Mouse (Mus musculus) limb, embryonic 12.5 days (tissue): Measurements from ENCODE around the gene Gm37240. TPM values are rescaled to one million over a fixed set of nuclear protein-coding genes. Genes with fewer than 3 reads are reported as not detected.

Source experiments
- ATAC-seq: fragments of 200-750 bp; cut with Nextera tagmentation; 2 replicates; pipeline ENCODE4 v1.8.0; 2017; ENCODE audit warnings: low read depth, moderate TSS enrichment; ENCODE audit not compliant: insufficient number of reproducible peaks, insufficient read depth, low FRiP score, low TSS enrichment
- H3K27ac ChIP-seq: fragments of 300-500 bp; sonication (generic); 2 replicates; pipeline ENCODE4 v1.5.1; 2016; ENCODE audit warnings: mild to moderate bottlenecking, moderate library complexity
- H3K27me3 ChIP-seq: fragments of 300-500 bp; sonication (generic); 2 replicates; pipeline ENCODE4 v1.6.1; 2016; ENCODE audit warnings: mild to moderate bottlenecking, moderate library complexity
- H3K36me3 ChIP-seq: fragments of 300-500 bp; sonication (generic); 2 replicates; pipeline ENCODE4 v1.6.1; 2016; ENCODE audit warnings: mild to moderate bottlenecking, moderate library complexity
- H3K4me1 ChIP-seq: fragments of 300-500 bp; sonication (generic); replicated peaks from 2 replicates; pipeline ENCODE4 v1.6.1; 2016
- H3K4me2 ChIP-seq: fragments of 300-500 bp; sonication (generic); 2 replicates; pipeline ENCODE4 v1.6.1; 2016; ENCODE audit warnings: mild to moderate bottlenecking, moderate library complexity
- H3K4me3 ChIP-seq: fragments of 300-500 bp; sonication (generic); replicated peaks from 2 replicates; pipeline ENCODE4 v1.5.1; 2016; ENCODE audit warnings: mild to moderate bottlenecking
- H3K9ac ChIP-seq: fragments of 300-500 bp; sonication (generic); replicated peaks from 2 replicates; pipeline ENCODE4 v1.6.1; 2016; ENCODE audit warnings: mild to moderate bottlenecking, moderate library complexity
- H3K9me3 ChIP-seq: fragments of 300-500 bp; sonication (generic); 2 replicates; pipeline ENCODE4 v1.6.1; 2016; ENCODE audit warnings: mild to moderate bottlenecking, moderate library complexity
- WGBS: fragments of 180-500 bp; shearing (Covaris S2); methylation state at CpG from one replicate; pipeline ENCODE4 v1.1.7; 2016; 5-methylcytosine and 5-hydroxymethylcytosine counted together
- microRNA counts: library from miRNA; unstranded; fragments of <30 nt; microRNA quantifications from one replicate; lab custom pipeline; 2017
- microRNA-seq: library from miRNA; unstranded; fragments of <30 nt; microRNA quantifications from one replicate; pipeline ENCODE4, GENCODE M21; 2017
- polyA plus RNA-seq: library from polyadenylated mRNA; unstranded; fragments of >200 nt; fragmentation: Nextera tagmentation; extraction: Ambion mirVana; gene quantifications from 2 replicates; pipeline ENCODE4 v1.2.1, GENCODE M21; 2016

Gene Gm37240
- polyA plus RNA-seq, 1 experiment from 2014 or later, result 3.4 TPM

- WGBS, result 18% methylated on average over 3 of the region's 3 CpGs
Observed at GRCm38 (mm10) chr3:84460499-84460898, 1426.8 kb downstream of the Gm37240 start.

GRCm38 (mm10) chr3:84455733-84456417 is 1431.4 kb downstream of the Gm37240 start:
- no peak for ATAC-seq
- Histone ChIP-seq H3K4me3 (no peak overlapping the region), H3K36me3 (no peaks in the 10 kb centered on the region), H3K27ac (no peak overlapping the region), H3K27me3 (no peaks in the 10 kb centered on the region), H3K4me2 (no peak overlapping the region), H3K9ac (no peak overlapping the region), H3K4me1 (peaks cover 18% of the 10 kb centered on the region), H3K9me3 (no peaks in the 10 kb centered on the region)
- 77% methylated on average over 12 of the region's 12 CpGs for WGBS

More at GRCm38 (mm10) chr3:84460499-84460898, 1426.8 kb downstream of the Gm37240 start:
- no peak overlapping the region for H3K4me3 ChIP-seq
- H3K9me3 ChIP-seq, result no peaks in the 10 kb centered on the region
- H3K27me3 ChIP-seq, result no peaks in the 10 kb centered on the region
- no peak overlapping the region for H3K27ac ChIP-seq
- no peak overlapping the region; the same call in 1 of the 2 replicates for H3K4me2 ChIP-seq
- H3K9ac ChIP-seq, result no peak overlapping the region
- H3K4me1 ChIP-seq, result peaks cover 31% of the 10 kb centered on the region
- no peaks in the 10 kb centered on the region for H3K36me3 ChIP-seq
- no peak for ATAC-seq

- H3K4me1 ChIP-seq, result peaks cover 12% of the 10 kb centered on the region
- no peak overlapping the region for H3K27ac ChIP-seq
- WGBS, result 76% methylated on average over 3 of the region's 3 CpGs
- ATAC-seq, result no peak
- no peaks in the 10 kb centered on the region for H3K27me3 ChIP-seq
- H3K36me3 ChIP-seq, result no peaks in the 10 kb centered on the region
- no peaks in the 10 kb centered on the region for H3K9me3 ChIP-seq
- no peak overlapping the region for H3K9ac ChIP-seq
- no peak overlapping the region for H3K4me3 ChIP-seq
- no peak overlapping the region for H3K4me2 ChIP-seq
Observed at GRCm38 (mm10) chr3:84450651-84451050, 1436.7 kb downstream of the Gm37240 start.

GRCm38 (mm10) chr3:84449015-84449414 is 1438.3 kb downstream of the Gm37240 start:
- Histone ChIP-seq H3K27ac (no peak overlapping the region), H3K9ac (no peak overlapping the region)
- ATAC-seq, result no peak

GRCm38 (mm10) chr3:84447803-84448202 is 1439.5 kb downstream of the Gm37240 start:
- H3K4me3 ChIP-seq, result no peak overlapping the region
- no peak for ATAC-seq
- H3K9ac ChIP-seq, result no peak overlapping the region
- H3K9me3 ChIP-seq, result no peaks in the 10 kb centered on the region
- peaks cover 7% of the 10 kb centered on the region; the same call in 1 of the 2 replicates for H3K36me3 ChIP-seq
- H3K4me1 ChIP-seq, result peaks cover 14% of the 10 kb centered on the region
- no peak overlapping the region for H3K27ac ChIP-seq
- H3K4me2 ChIP-seq, result no peak overlapping the region
- no peaks in the 10 kb centered on the region; the same call in 1 of the 2 replicates for H3K27me3 ChIP-seq
- WGBS, result 74% methylated on average over 5 of the region's 5 CpGs

More at GRCm38 (mm10) chr3:84449015-84449414, 1438.3 kb downstream of the Gm37240 start:
- WGBS, result 78% methylated on average over 9 of the region's 9 CpGs
- Histone ChIP-seq H3K4me3 (no peak overlapping the region), H3K4me2 (no peak overlapping the region), H3K9me3 (no peaks in the 10 kb centered on the region), H3K27me3 (no peaks in the 10 kb centered on the region; the same call in 1 of the 2 replicates), H3K36me3 (peaks cover 7% of the 10 kb centered on the region; the same call in 1 of the 2 replicates), H3K4me1 (peaks cover 12% of the 10 kb centered on the region)

MicroRNA genes within 50 kb of the gene (microRNA counts, 519-probe panel; counts per million panel counts)
- microRNA mmu-miR-466k (lab: Ali Mortazavi, UCI), result not detected

Small RNA genes within 50 kb of the gene (microRNA-seq; reads per million reads assigned to microRNA genes)
- gene Mir466k, result not detected

Other genes with a start within 250 kb of the Gm37240 start
- gene Fam160a1, start 70.2 kb downstream of the Gm37240 start, polyA plus RNA-seq, result 2.1 and 2.3 TPM in 2 replicates
- gene Glt28d2, start within 50 bp of the Gm37240 start, polyA plus RNA-seq, result 1.2 and 1.5 TPM in 2 replicates
- gene Sh3d19, start 83.6 kb upstream of the Gm37240 start, polyA plus RNA-seq, result 20.6 and 22.2 TPM in 2 replicates
- gene Prss48, start 115.0 kb upstream of the Gm37240 start, polyA plus RNA-seq, result not detected in 2 replicates